Mouse (Mus musculus) CH12.LX (cell line): ENCODE measurements at regions not wholly inside any gene's neighbourhood (a gene's known extent, or its start where the extent isn't known, plus 50 kb on each side); places are given as distances from the start of the nearest gene placed in this dataset.

Experiments used
- DNase-seq: peaks from one replicate; pipeline ENCODE4 v3.0.0-alpha.2; 2013; ENCODE audit errors: extremely low read depth
- H3K27ac ChIP-seq: 2 replicates; pipeline ENCODE4 v1.5.1; 2012; ENCODE audit warnings: low read depth, mild to moderate bottlenecking, control low read depth, moderate library complexity; ENCODE audit not compliant: insufficient read depth
- H3K27me3 ChIP-seq: replicated peaks from 2 replicates; pipeline ENCODE3; 2012; ENCODE audit warnings: inconsistent platforms
- H3K36me3 ChIP-seq, 2 experiments: replicated peaks in 1 of 2; 2 replicates each; pipeline versions ENCODE3 to v1.6.1; 2012; ENCODE audit warnings: inconsistent platforms in 1 of 2, low read length in 1 of 2, mild to moderate bottlenecking in 1 of 2, mixed read lengths in 1 of 2, moderate library complexity in 1 of 2; ENCODE audit not compliant: control insufficient read depth in 1 of 2, insufficient read depth in 1 of 2
- H3K4me1 ChIP-seq, 2 experiments: 2 replicates each; pipeline ENCODE4 v1.6.1; 2012; ENCODE audit warnings: inconsistent platforms in 1 of 2, moderate library complexity in 1 of 2; ENCODE audit not compliant: insufficient read depth in 2 of 2, control insufficient read depth in 1 of 2
- H3K4me2 ChIP-seq: 2 replicates; pipeline ENCODE4 v1.6.1; 2012; ENCODE audit warnings: low read depth, mild to moderate bottlenecking, control low read depth; ENCODE audit not compliant: poor library complexity, insufficient read depth, severe bottlenecking
- H3K4me3 ChIP-seq, 3 experiments: fragments of 150-350 bp in 1 of 3; sonication (generic) in 1 of 3; replicated peaks in 1 of 3; 2 replicates each; pipeline versions ENCODE3 to v1.5.1; 2011 to 2012; ENCODE audit warnings: low read depth in 2 of 3, low read length in 2 of 3, mild to moderate bottlenecking in 2 of 3, moderate library complexity in 2 of 3, control low read depth in 1 of 3, improper control_type of control experiment in 1 of 3, inconsistent platforms in 1 of 3, mixed read lengths in 1 of 3; ENCODE audit not compliant: poor library complexity in 1 of 3
- H3K79me2 ChIP-seq: replicated peaks from 2 replicates; pipeline ENCODE4 v1.6.1; 2012; ENCODE audit warnings: mild to moderate bottlenecking, moderate library complexity; ENCODE audit not compliant: control insufficient read depth, poor library complexity, insufficient read depth, severe bottlenecking; ENCODE audit errors: extremely low read depth
- H3K9ac ChIP-seq: 2 replicates; pipeline ENCODE4 v1.6.1; 2012; ENCODE audit warnings: low read depth, mild to moderate bottlenecking, control low read depth, moderate library complexity; ENCODE audit not compliant: insufficient read depth
- H3K9me3 ChIP-seq: replicated peaks from 2 replicates; pipeline ENCODE3; 2012; ENCODE audit warnings: low read length, inconsistent platforms, mixed read lengths
- BHLHE40 ChIP-seq: IDR thresholded peaks from 2 replicates; pipeline ENCODE4 v1.6.1; 2011; ENCODE audit warnings: mild to moderate bottlenecking, low read depth, low read length, improper control_type of control experiment
- CHD2 ChIP-seq: IDR thresholded peaks from 2 replicates; pipeline ENCODE4 v1.6.1; 2011; ENCODE audit warnings: low read length, improper control_type of control experiment
- CTCF ChIP-seq, 2 experiments: IDR thresholded peaks in 1 of 2; conservative IDR thresholded peaks in 1 of 2; 2 replicates each; pipeline ENCODE4 v1.5.1; 2011 to 2012; ENCODE audit warnings: low read depth in 2 of 2, low read length in 2 of 2, improper control_type of control experiment in 1 of 2, inconsistent platforms in 1 of 2, mild to moderate bottlenecking in 1 of 2, moderate library complexity in 1 of 2
- EP300 ChIP-seq: IDR thresholded peaks from 2 replicates; pipeline ENCODE4 v1.6.1; 2011; ENCODE audit warnings: low read length, improper control_type of control experiment
- ETS1 ChIP-seq: conservative IDR thresholded peaks from 2 replicates; pipeline ENCODE4 v1.6.1; 2012; ENCODE audit warnings: low read depth, mild to moderate bottlenecking, inconsistent platforms, low read length, improper control_type of control experiment, moderate library complexity
- GABPA ChIP-seq: IDR thresholded peaks from 2 replicates; pipeline ENCODE4 v1.6.1; 2012; ENCODE audit warnings: low read depth, low read length, improper control_type of control experiment, inconsistent platforms; ENCODE audit not compliant: insufficient replicate concordance
- HCFC1 ChIP-seq: IDR thresholded peaks from 2 replicates; pipeline ENCODE4 v1.6.1; 2012; ENCODE audit warnings: low read depth, mild to moderate bottlenecking, inconsistent platforms, low read length, improper control_type of control experiment
- IRF4 ChIP-seq: IDR thresholded peaks from 2 replicates; pipeline ENCODE4 v1.6.1; 2014; ENCODE audit warnings: low read depth, mild to moderate bottlenecking, inconsistent platforms, low read length, improper control_type of control experiment
- JUND ChIP-seq: conservative IDR thresholded peaks from 2 replicates; pipeline ENCODE4 v1.6.1; 2011; ENCODE audit warnings: low read depth, low read length, improper control_type of control experiment
- MAFK ChIP-seq: IDR thresholded peaks from 2 replicates; pipeline ENCODE4 v1.6.1; 2011; ENCODE audit warnings: low read length, improper control_type of control experiment; ENCODE audit not compliant: insufficient replicate concordance
- MAX ChIP-seq: IDR thresholded peaks from 2 replicates; pipeline ENCODE4 v1.6.1; 2011; ENCODE audit warnings: low read length, improper control_type of control experiment
- MAZ ChIP-seq: IDR thresholded peaks from 2 replicates; pipeline ENCODE4 v1.6.1; 2012; ENCODE audit warnings: low read depth, mild to moderate bottlenecking, inconsistent platforms, low read length, improper control_type of control experiment, moderate library complexity
- MEF2A ChIP-seq: IDR thresholded peaks from 2 replicates; pipeline ENCODE4 v1.6.1; 2014; ENCODE audit warnings: low read depth, mild to moderate bottlenecking, inconsistent platforms, low read length, improper control_type of control experiment, borderline replicate concordance
- MYC ChIP-seq: IDR thresholded peaks from 2 replicates; pipeline ENCODE4 v1.6.1; 2011; ENCODE audit warnings: low read depth, mild to moderate bottlenecking, improper control_type of control experiment, low read length
- NELFE ChIP-seq: IDR thresholded peaks from 2 replicates; pipeline ENCODE4 v1.6.1; 2011; ENCODE audit warnings: low read depth, low read length, improper control_type of control experiment
- NRF1 ChIP-seq: IDR thresholded peaks from 2 replicates; pipeline ENCODE4 v1.6.1; 2014; ENCODE audit warnings: low read depth, mild to moderate bottlenecking, inconsistent platforms, low read length, improper control_type of control experiment, moderate library complexity
- PAX5 ChIP-seq: IDR thresholded peaks from 2 replicates; pipeline ENCODE4 v1.6.1; 2012; ENCODE audit warnings: low read length, inconsistent platforms, mixed read lengths
- POLR2A ChIP-seq: IDR thresholded peaks from 2 replicates; pipeline ENCODE4 v1.6.1; 2011; ENCODE audit warnings: low read depth, mild to moderate bottlenecking, improper control_type of control experiment, low read length
- POLR2AphosphoS2 ChIP-seq: IDR thresholded peaks from 2 replicates; pipeline ENCODE4 v1.6.1; 2011; ENCODE audit warnings: low read depth, low read length, improper control_type of control experiment
- RAD21 ChIP-seq: IDR thresholded peaks from 2 replicates; pipeline ENCODE4 v1.6.1; 2011; ENCODE audit warnings: low read depth, mild to moderate bottlenecking, low read length, improper control_type of control experiment, moderate library complexity
- RCOR1 ChIP-seq: conservative IDR thresholded peaks from 2 replicates; pipeline ENCODE4 v1.6.1; 2012; ENCODE audit warnings: low read depth, mild to moderate bottlenecking, inconsistent platforms, low read length, improper control_type of control experiment
- SIN3A ChIP-seq: IDR thresholded peaks from 2 replicates; pipeline ENCODE4 v1.6.1; 2012; ENCODE audit warnings: low read length, improper control_type of control experiment, inconsistent platforms
- SMC3 ChIP-seq: IDR thresholded peaks from 2 replicates; pipeline ENCODE4 v1.6.1; 2011; ENCODE audit warnings: low read depth, low read length, improper control_type of control experiment
- TBP ChIP-seq: conservative IDR thresholded peaks from 2 replicates; pipeline ENCODE4 v1.6.1; 2011; ENCODE audit warnings: low read depth, low read length, improper control_type of control experiment
- UBTF ChIP-seq: IDR thresholded peaks from 2 replicates; pipeline ENCODE4 v1.6.1; 2012; ENCODE audit warnings: low read depth, mild to moderate bottlenecking, inconsistent platforms, low read length, improper control_type of control experiment, moderate library complexity
- ZC3H11A ChIP-seq: IDR thresholded peaks from 2 replicates; pipeline ENCODE4 v1.6.1; 2012; ENCODE audit warnings: low read depth, mild to moderate bottlenecking, inconsistent platforms, low read length, improper control_type of control experiment
- ZKSCAN1 ChIP-seq: IDR thresholded peaks from 2 replicates; pipeline ENCODE4 v1.6.1; 2012; ENCODE audit warnings: low read depth, inconsistent platforms, low read length, improper control_type of control experiment, borderline replicate concordance
- ZMIZ1 ChIP-seq: IDR thresholded peaks from 2 replicates; pipeline ENCODE4 v1.6.1; 2012; ENCODE audit warnings: low read depth, mild to moderate bottlenecking, inconsistent platforms, low read length, improper control_type of control experiment
- ZNF384 ChIP-seq: IDR thresholded peaks from 2 replicates; pipeline ENCODE4 v1.6.1; 2012; ENCODE audit warnings: low read depth, low read length, improper control_type of control experiment, inconsistent platforms
- dilution Hi-C: fragments of 300-500 bp; cut with MboI; formaldehyde crosslinking; loops from 2 replicates; pipeline ENCODE4 v1.14.3; 2020; ENCODE audit warnings: low sequenced_read_pairs; ENCODE audit not compliant: extremely low pct_unique_long_range_greater_than_20kb, extremely low pct_ligation_motif_present
- in situ Hi-C: fragments of 300-500 bp; cut with MboI; formaldehyde crosslinking; loops from 3 replicates; pipeline ENCODE4 v1.14.3; 2019; ENCODE audit warnings: low sequenced_read_pairs, low pct_ligation_motif_present, low pct_unique_long_range_greater_than_20kb, mixed read lengths

DNA sequence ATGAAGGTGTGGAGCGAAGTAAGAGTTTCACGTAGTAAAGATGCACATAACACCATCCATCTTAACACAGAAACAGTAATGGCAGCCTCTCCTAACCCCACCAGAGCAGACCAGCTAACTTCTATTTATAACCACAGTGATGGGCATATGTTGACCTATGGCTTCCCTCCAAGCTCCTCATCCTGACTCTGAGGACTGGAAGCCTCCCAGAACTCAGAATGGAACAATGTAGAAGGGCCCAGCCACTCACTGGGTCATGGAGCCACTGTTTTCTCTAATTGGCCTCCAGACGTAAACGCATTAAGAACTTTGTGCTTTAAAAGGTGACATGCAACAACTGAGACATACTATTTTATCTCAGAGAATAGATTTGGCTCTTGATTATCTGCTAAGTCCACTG lies 77.0 kb downstream of the Irs2 start:
- dilution Hi-C loops = no loop called here
- H3K27me3 ChIP-seq = no peaks in the 10 kb centered on the region
- H3K27ac ChIP-seq = no peak overlapping the region

DNA sequence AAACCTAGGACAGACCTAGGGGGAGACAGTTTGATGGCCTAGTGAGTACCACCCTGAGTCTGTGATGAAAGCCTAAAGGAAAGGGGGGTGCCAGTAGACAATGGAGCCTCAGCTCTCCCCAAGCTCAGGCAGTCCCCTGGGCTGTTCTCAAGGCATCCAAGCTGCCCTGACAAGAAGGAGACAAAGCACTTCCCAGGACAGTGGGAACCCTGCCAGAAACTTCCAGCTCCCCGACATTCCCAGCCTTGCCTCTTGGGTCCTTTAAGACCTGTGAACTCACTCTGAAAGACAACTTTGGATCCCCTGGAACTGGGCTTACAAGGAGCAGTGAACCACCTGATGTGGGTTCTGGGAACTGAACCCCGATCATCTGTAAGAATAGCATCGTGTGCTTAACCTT lies 79.4 kb downstream of the Irs2 start:
- no peak overlapping the region for H3K4me3 ChIP-seq
- no peaks in the 10 kb centered on the region for H3K36me3 ChIP-seq
- H3K9ac ChIP-seq = no peak overlapping the region
- TF ChIP-seq CTCF (conservative IDR thresholded peaks at IDR 0.05 in 1 of 2, IDR thresholded peaks at IDR 0.05 in 1 of 2; ENCODE audit: low read depth in 2 of 2, low read length in 2 of 2) (no peak), ZMIZ1 (no peak), RCOR1 (no peak), EP300 (no peak), CHD2 (no peak), MEF2A (no peak), SMC3 (no peak), MAZ (no peak), NELFE (no peak), BHLHE40 (no peak), ETS1 (no peak), JUND (no peak), ZKSCAN1 (no peak), UBTF (no peak), HCFC1 (no peak), IRF4 (no peak), ZNF384 (no peak), MAX (no peak), TBP (no peak)
- H3K4me1 ChIP-seq = peaks cover 0 to 30% of the 10 kb centered on the region in 2 experiments; a peak in 2 of 4 replicates
- dilution Hi-C loops (no loop called here), in situ Hi-C loops (loop anchor here (10.0 kb wide), 1 partner anchor 204 kb away; no protein-coding TSS in a partner anchor)
- no peaks in the 10 kb centered on the region for H3K79me2 ChIP-seq
- no peaks in the 10 kb centered on the region for H3K27me3 ChIP-seq
- H3K9me3 ChIP-seq = no peaks in the 10 kb centered on the region
- no peak for DNase-seq
- no peak overlapping the region for H3K4me2 ChIP-seq
- no peak overlapping the region for H3K27ac ChIP-seq

More for the DNA sequence above, 77.0 kb downstream of the Irs2 start:
- DNase-seq = no peak
- Histone ChIP-seq H3K4me3 (no peak overlapping the region), H3K36me3 (no peaks in the 10 kb centered on the region), H3K79me2 (no peaks in the 10 kb centered on the region), H3K9me3 (no peaks in the 10 kb centered on the region), H3K9ac (no peak overlapping the region), H3K4me2 (no peak overlapping the region), H3K4me1 (peaks cover 0 to 8% of the 10 kb centered on the region in 2 experiments; a peak in 1 of 4 replicates)
- in situ Hi-C loops = no loop called here
- TF ChIP-seq POLR2A = no peak
- no peak for TF ChIP-seq SIN3A
- no peak for TF ChIP-seq JUND
- TF ChIP-seq MEF2A = no peak
- no peak for TF ChIP-seq POLR2AphosphoS2
- no peak for TF ChIP-seq RCOR1
- no peak for TF ChIP-seq NRF1
- no peak for TF ChIP-seq ZNF384
- TF ChIP-seq ETS1 = no peak
- no peak for TF ChIP-seq MAFK
- no peak for TF ChIP-seq IRF4
- TF ChIP-seq TBP = no peak
- no peak for TF ChIP-seq EP300
- no peak for TF ChIP-seq PAX5
- TF ChIP-seq HCFC1 = no peak
- no peak for TF ChIP-seq RAD21
- TF ChIP-seq ZC3H11A = no peak
- no peak for TF ChIP-seq GABPA
- TF ChIP-seq BHLHE40 = no peak
- TF ChIP-seq MYC = no peak
- TF ChIP-seq, all 38 proteins: peak for 0
